Mouse (Mus musculus): ENCODE results near the gene Crhr1. TPM values are rescaled to one million over a fixed set of nuclear protein-coding genes. Genes with fewer than 3 reads are reported as not detected.

Gene Crhr1
- polyA plus RNA-seq, 1 experiment = 0.24 TPM

- Histone ChIP-seq H3K4me1 (replicated peaks; ENCODE audit: control insufficient read depth, insufficient read depth, low read length) (no peaks in the 10 kb centered on the region), H3K27me3 (ENCODE audit: control insufficient read depth, insufficient read depth, low read length) (no peaks in the 10 kb centered on the region), H3K27ac (ENCODE audit: control insufficient read depth, insufficient read depth, low read length) (no peak overlapping the region), H3K36me3 (ENCODE audit: control insufficient read depth, insufficient read depth, low read length) (no peaks in the 10 kb centered on the region), H3K4me3 (ENCODE audit: control insufficient read depth, insufficient read depth, low read length) (no peak overlapping the region)
- 78% methylated on average over 5 of the region's 5 CpGs for WGBS
- TF ChIP-seq POLR2A (IDR thresholded peaks at IDR 0.05; ENCODE audit: control insufficient read depth, extremely low read depth, insufficient read depth, low read length, poor library complexity) = no peak
- TF ChIP-seq CTCF (IDR thresholded peaks at IDR 0.05; ENCODE audit: borderline replicate concordance, control insufficient read depth, extremely low read depth, insufficient read depth, low read length, poor library complexity) = no peak
- DNase-seq = no peak
Measured at GRCm38 (mm10) chr11:104179804-104180203, 47.1 kb downstream of the Crhr1 start.

- Histone ChIP-seq H3K4me1 (replicated peaks; ENCODE audit: control insufficient read depth, insufficient read depth, low read length) (no peaks in the 10 kb centered on the region), H3K27ac (ENCODE audit: control insufficient read depth, insufficient read depth, low read length) (no peak overlapping the region), H3K36me3 (ENCODE audit: control insufficient read depth, insufficient read depth, low read length) (no peaks in the 10 kb centered on the region), H3K4me3 (ENCODE audit: control insufficient read depth, insufficient read depth, low read length) (no peak overlapping the region), H3K27me3 (ENCODE audit: control insufficient read depth, insufficient read depth, low read length) (no peaks in the 10 kb centered on the region)
- no peak for TF ChIP-seq CTCF (IDR thresholded peaks at IDR 0.05; ENCODE audit: borderline replicate concordance, control insufficient read depth, extremely low read depth, insufficient read depth, low read length, poor library complexity)
- no peak for TF ChIP-seq POLR2A (IDR thresholded peaks at IDR 0.05; ENCODE audit: control insufficient read depth, extremely low read depth, insufficient read depth, low read length, poor library complexity)
- WGBS = 70% methylated on average over 3 of the region's 3 CpGs
- no peak for DNase-seq
Measured at GRCm38 (mm10) chr11:104182141-104182540, 49.5 kb downstream of the Crhr1 start.

- Histone ChIP-seq H3K27ac (ENCODE audit: control insufficient read depth, insufficient read depth, low read length) (no peak within 1 kb of the TSS), H3K36me3 (ENCODE audit: control insufficient read depth, insufficient read depth, low read length) (no peaks in the 10 kb centered on the region), H3K4me3 (ENCODE audit: control insufficient read depth, insufficient read depth, low read length) (no peak within 1 kb of the TSS), H3K27me3 (ENCODE audit: control insufficient read depth, insufficient read depth, low read length) (no peaks in the 10 kb centered on the region), H3K4me1 (replicated peaks; ENCODE audit: control insufficient read depth, insufficient read depth, low read length) (no peaks in the 10 kb centered on the region)
- no peak for TF ChIP-seq POLR2A (IDR thresholded peaks at IDR 0.05; ENCODE audit: control insufficient read depth, extremely low read depth, insufficient read depth, low read length, poor library complexity)
- TF ChIP-seq CTCF (IDR thresholded peaks at IDR 0.05; ENCODE audit: borderline replicate concordance, control insufficient read depth, extremely low read depth, insufficient read depth, low read length, poor library complexity) = no peak
- no peak for DNase-seq
- 77% methylated on average over 13 of the region's 13 CpGs for whole genome bisulfite sequencing
Measured at GRCm38 (mm10) chr11:104186135-104186836, 53.6 kb downstream of the Crhr1 start, which contains the start of gene Sppl2c. TSS of gene Sppl2c (plus strand) at chr11:104186327.

GRCm38 (mm10) chr11:104186837-104187150, 54.1 kb downstream of the Crhr1 start:
- Histone ChIP-seq H3K27ac (ENCODE audit: control insufficient read depth, insufficient read depth, low read length) (no peak overlapping the region), H3K36me3 (ENCODE audit: control insufficient read depth, insufficient read depth, low read length) (no peaks in the 10 kb centered on the region), H3K27me3 (ENCODE audit: control insufficient read depth, insufficient read depth, low read length) (no peaks in the 10 kb centered on the region), H3K4me1 (replicated peaks; ENCODE audit: control insufficient read depth, insufficient read depth, low read length) (no peaks in the 10 kb centered on the region), H3K4me3 (ENCODE audit: control insufficient read depth, insufficient read depth, low read length) (no peak overlapping the region)
- no peak for TF ChIP-seq POLR2A (IDR thresholded peaks at IDR 0.05; ENCODE audit: control insufficient read depth, extremely low read depth, insufficient read depth, low read length, poor library complexity)
- TF ChIP-seq CTCF (IDR thresholded peaks at IDR 0.05; ENCODE audit: borderline replicate concordance, control insufficient read depth, extremely low read depth, insufficient read depth, low read length, poor library complexity) = no peak
- no peak for DNase-seq
- 94% methylated on average over 9 of the region's 9 CpGs for WGBS

- TF ChIP-seq POLR2A (IDR thresholded peaks at IDR 0.05; ENCODE audit: control insufficient read depth, extremely low read depth, insufficient read depth, low read length, poor library complexity) (no peak), CTCF (IDR thresholded peaks at IDR 0.05; ENCODE audit: borderline replicate concordance, control insufficient read depth, extremely low read depth, insufficient read depth, low read length, poor library complexity) (no peak)
- H3K36me3 ChIP-seq (ENCODE audit: control insufficient read depth, insufficient read depth, low read length) = no peaks in the 10 kb centered on the region
- DNase-seq = no peak
- no peaks in the 10 kb centered on the region for H3K4me1 ChIP-seq (replicated peaks; ENCODE audit: control insufficient read depth, insufficient read depth, low read length)
- no peak overlapping the region for H3K27ac ChIP-seq (ENCODE audit: control insufficient read depth, insufficient read depth, low read length)
- no peaks in the 10 kb centered on the region for H3K27me3 ChIP-seq (ENCODE audit: control insufficient read depth, insufficient read depth, low read length)
- 96% methylated on average over 10 of the region's 10 CpGs for WGBS
- H3K4me3 ChIP-seq (ENCODE audit: control insufficient read depth, insufficient read depth, low read length) = no peak overlapping the region
Measured at GRCm38 (mm10) chr11:104187766-104188165, 55.1 kb downstream of the Crhr1 start.

- H3K4me1 ChIP-seq (replicated peaks; ENCODE audit: control insufficient read depth, insufficient read depth, low read length) = no peaks in the 10 kb centered on the region
- TF ChIP-seq POLR2A (IDR thresholded peaks at IDR 0.05; ENCODE audit: control insufficient read depth, extremely low read depth, insufficient read depth, low read length, poor library complexity) (no peak), CTCF (IDR thresholded peaks at IDR 0.05; ENCODE audit: borderline replicate concordance, control insufficient read depth, extremely low read depth, insufficient read depth, low read length, poor library complexity) (no peak)
- H3K4me3 ChIP-seq (ENCODE audit: control insufficient read depth, insufficient read depth, low read length) = no peak overlapping the region
- H3K36me3 ChIP-seq (ENCODE audit: control insufficient read depth, insufficient read depth, low read length) = no peaks in the 10 kb centered on the region
- no peaks in the 10 kb centered on the region for H3K27me3 ChIP-seq (ENCODE audit: control insufficient read depth, insufficient read depth, low read length)
- DNase-seq = no peak
- no peak overlapping the region for H3K27ac ChIP-seq (ENCODE audit: control insufficient read depth, insufficient read depth, low read length)
- 83% methylated on average over 2 of the region's 2 CpGs for WGBS
Measured at GRCm38 (mm10) chr11:104190008-104190407, 57.4 kb downstream of the Crhr1 start.

GRCm38 (mm10) chr11:104195382-104195781, 62.7 kb downstream of the Crhr1 start:
- TF ChIP-seq POLR2A (IDR thresholded peaks at IDR 0.05; ENCODE audit: control insufficient read depth, extremely low read depth, insufficient read depth, low read length, poor library complexity) (no peak), CTCF (IDR thresholded peaks at IDR 0.05; ENCODE audit: borderline replicate concordance, control insufficient read depth, extremely low read depth, insufficient read depth, low read length, poor library complexity) (no peak)
- no peak for DNase-seq
- WGBS = 78% methylated on average over 11 of the region's 11 CpGs
- Histone ChIP-seq H3K4me1 (replicated peaks; ENCODE audit: control insufficient read depth, insufficient read depth, low read length) (no peaks in the 10 kb centered on the region), H3K27ac (ENCODE audit: control insufficient read depth, insufficient read depth, low read length) (no peak overlapping the region), H3K27me3 (ENCODE audit: control insufficient read depth, insufficient read depth, low read length) (no peaks in the 10 kb centered on the region), H3K4me3 (ENCODE audit: control insufficient read depth, insufficient read depth, low read length) (no peak overlapping the region), H3K36me3 (ENCODE audit: control insufficient read depth, insufficient read depth, low read length) (no peaks in the 10 kb centered on the region)
